Mouse (Mus musculus): ENCODE measurements around the gene Zp3. TPM values are rescaled to one million over a fixed set of nuclear protein-coding genes. Genes with fewer than 3 reads are reported as not detected.

Zp3 gene
- polyA plus RNA-seq, 1 experiment from 2014 or later = 0.27 TPM

GRCm38 (mm10) chr5:135987248-135987647 is 7.3 kb downstream of the Zp3 start:
- H3K27ac ChIP-seq (replicated peaks) = no peak overlapping the region
- H3K9me3 ChIP-seq (replicated peaks) = no peaks in the 10 kb centered on the region
- H3K4me2 ChIP-seq = no peak overlapping the region
- no peak overlapping the region for H3K9ac ChIP-seq (replicated peaks)
- no peaks in the 10 kb centered on the region for H3K4me1 ChIP-seq
- 0 out of 2 replicates have a peak, but pooled peaks cover 3% of the 10 kb centered on the region for H3K27me3 ChIP-seq (replicated peaks)
- 57% methylated on average over 11 of the region's 11 CpGs for WGBS
- no peak for ATAC-seq (ENCODE audit: low FRiP score)
- H3K36me3 ChIP-seq = no peaks in the 10 kb centered on the region
- H3K4me3 ChIP-seq (replicated peaks) = no peak overlapping the region

GRCm38 (mm10) chr5:135990601-135991000 is 10.7 kb downstream of the Zp3 start:
- no peak overlapping the region for H3K4me2 ChIP-seq
- 81% methylated on average over 5 of the region's 5 CpGs for WGBS
- H3K9ac ChIP-seq (replicated peaks) = no peak overlapping the region
- no peak overlapping the region for H3K27ac ChIP-seq (replicated peaks)
- ATAC-seq (ENCODE audit: low FRiP score) = no peak
- no peaks in the 10 kb centered on the region for H3K36me3 ChIP-seq
- no peaks in the 10 kb centered on the region for H3K9me3 ChIP-seq (replicated peaks)
- peaks cover 5% of the 10 kb centered on the region for H3K4me1 ChIP-seq
- H3K4me3 ChIP-seq (replicated peaks) = no peak overlapping the region
- no peaks in the 10 kb centered on the region for H3K27me3 ChIP-seq (replicated peaks)

- ATAC-seq (ENCODE audit: low FRiP score) = no peak
- H3K4me3 ChIP-seq (replicated peaks) = no peak overlapping the region
- H3K36me3 ChIP-seq = peaks cover 15% of the 10 kb centered on the region
- no peaks in the 10 kb centered on the region for H3K9me3 ChIP-seq (replicated peaks)
- H3K27ac ChIP-seq (replicated peaks) = no peak overlapping the region
- no peak overlapping the region for H3K9ac ChIP-seq (replicated peaks)
- H3K4me1 ChIP-seq = peaks cover 26% of the 10 kb centered on the region
- H3K27me3 ChIP-seq (replicated peaks) = no peaks in the 10 kb centered on the region
- H3K4me2 ChIP-seq = no peak overlapping the region
- WGBS = 58% methylated on average over 5 of the region's 5 CpGs
Observed at GRCm38 (mm10) chr5:135993381-135993965, 13.6 kb downstream of the Zp3 start.

- no peak overlapping the region for H3K27ac ChIP-seq (replicated peaks)
- ATAC-seq (ENCODE audit: low FRiP score) = peak; percentile 9; the same call in 1 of the 2 replicates
- no peaks in the 10 kb centered on the region for H3K27me3 ChIP-seq (replicated peaks)
- peaks cover 26% of the 10 kb centered on the region for H3K4me1 ChIP-seq
- H3K4me2 ChIP-seq = 0 out of 2 replicates have a peak overlapping the region, but pooled peaks have one; percentile 72
- H3K4me3 ChIP-seq (replicated peaks) = peak overlapping the region; percentile 80; the same call in 1 of the 2 replicates
- WGBS = 66% methylated on average over 8 of the region's 8 CpGs
- H3K9me3 ChIP-seq (replicated peaks) = no peaks in the 10 kb centered on the region
- no peak overlapping the region for H3K9ac ChIP-seq (replicated peaks)
- H3K36me3 ChIP-seq = peaks cover 23% of the 10 kb centered on the region
Observed at GRCm38 (mm10) chr5:135994335-135994724, 14.4 kb downstream of the Zp3 start.

DNA sequence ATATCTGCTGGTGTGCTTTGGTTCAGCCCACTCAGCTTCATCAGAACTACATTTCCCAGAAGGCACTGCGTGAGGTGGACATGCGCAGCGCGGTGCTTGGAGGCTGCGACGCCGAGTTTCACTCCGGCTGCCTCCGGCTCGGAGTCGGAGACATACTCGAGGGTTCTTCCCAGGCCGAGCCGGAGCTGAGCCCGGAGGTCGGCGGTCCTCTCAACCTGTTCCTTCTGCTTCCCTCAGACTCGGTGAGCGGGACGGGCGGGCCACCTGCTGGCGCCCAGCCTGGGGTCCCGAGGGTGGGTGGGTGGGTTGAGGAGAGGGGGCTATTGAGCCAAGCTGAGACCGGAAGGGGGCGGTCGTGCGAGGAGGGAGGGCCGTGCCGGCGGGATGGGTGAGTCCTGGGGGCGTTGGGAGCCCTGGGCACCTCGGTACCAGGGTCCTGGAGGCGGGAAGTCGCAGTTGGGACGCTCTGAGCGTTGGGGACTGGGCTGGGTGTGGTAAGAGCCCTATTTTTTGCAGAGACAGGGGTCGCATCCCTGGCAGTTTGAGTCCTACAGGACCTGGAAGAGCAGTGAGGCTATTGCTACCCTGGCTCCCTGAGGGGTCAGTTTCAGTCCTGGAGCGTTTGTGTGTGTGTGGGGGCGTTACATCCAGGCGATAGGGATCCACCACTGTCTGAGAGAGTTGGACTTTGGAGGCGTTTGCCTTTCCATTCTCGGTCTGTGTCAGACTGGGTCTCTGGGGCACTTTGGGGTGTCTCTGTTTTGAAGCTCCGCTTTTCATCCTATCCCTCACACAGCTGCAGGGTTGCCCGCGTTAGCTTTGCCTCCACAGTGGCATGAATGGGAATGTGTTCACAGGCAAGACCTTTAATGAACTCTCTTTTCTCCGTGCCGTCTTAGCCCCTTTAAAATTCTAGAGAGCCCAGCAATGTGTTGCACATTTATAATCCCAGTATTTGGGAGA is 15.1 kb downstream of the Zp3 start, which contains the start of gene Dtx2:
Gene Dtx2, plus strand, starts transcription at position 76 of the 963 bp plus-strand sequence.
- under 1% methylated on average over 47 of the region's 47 CpGs for WGBS

DNA sequence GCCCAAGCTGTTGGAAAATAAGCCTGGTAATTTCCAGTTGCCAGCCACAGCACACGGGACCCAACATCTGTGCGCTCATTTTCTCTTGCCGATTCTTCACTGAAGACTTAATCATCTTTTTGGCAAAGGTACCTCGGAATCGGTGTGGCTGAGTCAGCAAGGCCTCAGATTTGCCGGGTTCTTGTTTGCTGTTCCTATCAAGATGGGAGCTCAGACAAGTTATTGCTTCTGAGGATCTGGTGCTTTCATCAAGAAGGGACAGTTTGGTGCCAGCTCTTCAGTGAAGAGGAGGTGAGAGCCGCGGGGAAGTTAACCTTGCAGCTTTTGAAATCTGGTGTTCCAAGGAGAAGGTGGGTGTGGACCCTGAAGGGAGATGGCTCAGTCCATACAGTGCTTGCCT is 16.3 kb downstream of the Zp3 start:
- no peaks in the 10 kb centered on the region for H3K9me3 ChIP-seq (replicated peaks)
- peak overlapping the region; percentile 72 for H3K4me2 ChIP-seq
- no peak overlapping the region for H3K27ac ChIP-seq (replicated peaks)
- peak overlapping the region; percentile 80; the same call in 1 of the 2 replicates for H3K4me3 ChIP-seq (replicated peaks)
- H3K9ac ChIP-seq (replicated peaks) = peak overlapping the region; percentile 17
- H3K27me3 ChIP-seq (replicated peaks) = no peaks in the 10 kb centered on the region
- peaks cover 26% of the 10 kb centered on the region for H3K4me1 ChIP-seq
- WGBS = 85% methylated on average over 8 of the region's 8 CpGs
- ATAC-seq (ENCODE audit: low FRiP score) = no peak
- H3K36me3 ChIP-seq = peaks cover 28% of the 10 kb centered on the region

More for the DNA sequence above, 15.1 kb downstream of the Zp3 start, which contains the start of gene Dtx2:
- Histone ChIP-seq H3K4me2 (peak within 1 kb of the TSS; percentile 72), H3K4me3 (replicated peaks) (peak within 1 kb of the TSS; percentile 80), H3K27me3 (replicated peaks) (no peaks in the 10 kb centered on the region), H3K36me3 (peaks cover 28% of the 10 kb centered on the region), H3K9ac (replicated peaks) (peak within 1 kb of the TSS; percentile 85), H3K27ac (replicated peaks) (peak within 1 kb of the TSS; percentile 87), H3K4me1 (peaks cover 26% of the 10 kb centered on the region), H3K9me3 (replicated peaks) (no peaks in the 10 kb centered on the region)
- ATAC-seq (ENCODE audit: low FRiP score) = peak; percentile 92

- ATAC-seq (ENCODE audit: low FRiP score) = no peak
- Histone ChIP-seq H3K27me3 (replicated peaks) (no peaks in the 10 kb centered on the region), H3K9me3 (replicated peaks) (no peaks in the 10 kb centered on the region), H3K4me1 (peaks cover 23% of the 10 kb centered on the region), H3K27ac (replicated peaks) (no peak overlapping the region), H3K4me3 (replicated peaks) (no peak overlapping the region), H3K9ac (replicated peaks) (no peak overlapping the region), H3K4me2 (no peak overlapping the region), H3K36me3 (peaks cover 33% of the 10 kb centered on the region)
- WGBS = 95% methylated on average over 6 of the region's 6 CpGs
Observed at GRCm38 (mm10) chr5:136001222-136001621, 21.3 kb downstream of the Zp3 start.

DNA sequence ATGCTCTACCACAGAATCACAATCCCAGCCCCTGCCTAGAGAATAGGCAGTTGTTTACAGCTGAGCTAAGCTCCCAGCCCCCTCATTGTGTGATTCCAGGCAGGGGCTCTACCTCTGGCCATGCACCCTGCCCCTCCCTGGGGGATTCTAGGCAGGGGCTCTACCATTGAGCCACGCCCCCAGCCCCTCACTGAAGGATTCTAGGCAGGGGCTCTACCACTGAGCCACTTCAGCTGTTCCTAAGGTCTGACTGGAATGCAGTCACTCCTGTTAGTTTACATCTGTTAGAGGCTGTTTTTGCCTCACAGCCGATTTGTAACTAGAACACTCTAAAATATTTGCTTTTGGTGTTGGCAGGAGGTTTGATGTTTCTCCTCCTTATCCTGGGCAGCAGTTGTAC is 22.4 kb downstream of the Zp3 start:
- ATAC-seq (ENCODE audit: low FRiP score) = no peak
- Histone ChIP-seq H3K9ac (replicated peaks) (no peak overlapping the region), H3K4me1 (peaks cover 12% of the 10 kb centered on the region; the same call in 1 of the 2 replicates), H3K9me3 (replicated peaks) (no peaks in the 10 kb centered on the region), H3K4me2 (no peak overlapping the region), H3K27ac (replicated peaks) (no peak overlapping the region), H3K27me3 (replicated peaks) (no peaks in the 10 kb centered on the region), H3K36me3 (peaks cover 28% of the 10 kb centered on the region), H3K4me3 (replicated peaks) (no peak overlapping the region)
- 88% methylated on average over 2 of the region's 2 CpGs for WGBS

GRCm38 (mm10) chr5:136002751-136003151 is 22.9 kb downstream of the Zp3 start:
- Histone ChIP-seq H3K4me1 (peaks cover 9% of the 10 kb centered on the region; the same call in 1 of the 2 replicates), H3K27me3 (replicated peaks) (no peaks in the 10 kb centered on the region), H3K4me3 (replicated peaks) (no peak overlapping the region), H3K4me2 (no peak overlapping the region), H3K9ac (replicated peaks) (no peak overlapping the region), H3K36me3 (peaks cover 24% of the 10 kb centered on the region), H3K27ac (replicated peaks) (no peak overlapping the region), H3K9me3 (replicated peaks) (no peaks in the 10 kb centered on the region)
- WGBS = 32% methylated on average over 3 of the region's 3 CpGs
- no peak for ATAC-seq (ENCODE audit: low FRiP score)

- H3K4me2 ChIP-seq = no peak overlapping the region
- H3K27ac ChIP-seq (replicated peaks) = no peak overlapping the region
- no peak overlapping the region for H3K9ac ChIP-seq (replicated peaks)
- no peaks in the 10 kb centered on the region for H3K9me3 ChIP-seq (replicated peaks)
- WGBS = 81% methylated on average over 4 of the region's 4 CpGs
- peaks cover 8% of the 10 kb centered on the region for H3K36me3 ChIP-seq
- ATAC-seq (ENCODE audit: low FRiP score) = no peak
- no peaks in the 10 kb centered on the region for H3K27me3 ChIP-seq (replicated peaks)
- H3K4me3 ChIP-seq (replicated peaks) = no peak overlapping the region
- H3K4me1 ChIP-seq = peaks cover 9% of the 10 kb centered on the region; the same call in 1 of the 2 replicates
Observed at GRCm38 (mm10) chr5:136004537-136004936, 24.6 kb downstream of the Zp3 start.

- peaks cover 30% of the 10 kb centered on the region for H3K36me3 ChIP-seq
- H3K4me1 ChIP-seq = peaks cover 9% of the 10 kb centered on the region; the same call in 1 of the 2 replicates
- H3K27me3 ChIP-seq (replicated peaks) = no peaks in the 10 kb centered on the region
- no peak overlapping the region for H3K4me2 ChIP-seq
- no peaks in the 10 kb centered on the region for H3K9me3 ChIP-seq (replicated peaks)
- H3K4me3 ChIP-seq (replicated peaks) = no peak overlapping the region
- H3K27ac ChIP-seq (replicated peaks) = no peak overlapping the region
- WGBS = 81% methylated on average over 7 of the region's 7 CpGs
- no peak overlapping the region for H3K9ac ChIP-seq (replicated peaks)
- ATAC-seq (ENCODE audit: low FRiP score) = no peak
Observed at GRCm38 (mm10) chr5:136007745-136008144, 27.8 kb downstream of the Zp3 start.

Measured in neural tube, embryonic 15.5 days (tissue).